Mouse (Mus musculus): ENCODE measurements around the gene Dpy19l2. TPM values are rescaled to one million over a fixed set of nuclear protein-coding genes. Genes with fewer than 3 reads are reported as not detected.
"Not testable (repeated sequence)": the region's sequence is repeated elsewhere in the genome, so short reads cannot be mapped to it uniquely, and the experiment has no call there.

The Dpy19l2 gene
- not detected in 2 replicates for polyA plus RNA-seq (2014; fragmentation: Nextera tagmentation; extraction: Ambion mirVana)

DNA sequence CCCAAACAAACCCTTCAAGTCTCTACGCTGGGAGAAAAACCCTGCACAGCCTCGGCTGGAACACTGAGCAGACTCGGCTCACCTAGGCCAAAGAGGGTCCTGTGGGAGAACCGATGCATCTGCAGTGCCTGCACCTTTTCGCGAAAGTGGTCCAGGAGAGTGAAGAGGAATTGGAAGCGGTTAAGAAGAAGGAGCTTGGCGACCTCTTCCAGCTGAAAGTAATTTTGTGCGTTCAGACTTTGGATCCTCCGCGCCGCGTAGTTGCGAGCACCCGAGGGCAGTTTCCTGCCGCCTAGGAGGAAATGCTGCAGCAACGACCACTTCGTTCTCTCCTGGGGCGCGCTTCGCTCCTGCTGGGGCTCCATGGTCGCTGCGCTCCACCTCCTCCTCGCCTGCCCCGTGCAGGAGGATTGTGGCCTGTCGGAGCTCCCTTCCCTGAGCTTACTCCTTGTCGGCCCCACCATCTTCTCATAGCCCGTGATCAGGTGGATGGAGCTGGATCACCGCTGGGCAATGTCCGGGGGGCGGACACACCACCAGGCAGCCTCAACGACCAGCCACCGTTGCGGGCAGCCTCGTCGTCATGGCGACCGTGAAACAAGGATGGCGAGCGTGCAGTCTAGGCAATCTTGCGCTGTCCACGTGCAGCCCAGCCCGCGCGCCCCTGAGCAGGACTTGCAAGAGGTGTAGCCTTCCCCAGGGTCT is at the start of gene Dpy19l2:
Gene Dpy19l2, minus strand, starts transcription at position 594 of the 705 bp plus-strand sequence.
- Histone ChIP-seq H3K4me3 (ENCODE audit: low read length) (peak within 1 kb of the TSS; percentile 45), H3K36me3 (ENCODE audit: control insufficient read depth, insufficient read depth, low read length) (no peaks in the 10 kb centered on the region), H3K27me3 (ENCODE audit: control insufficient read depth, insufficient read depth, low read length) (peaks cover 13% of the 10 kb centered on the region; the same call in 1 of the 2 replicates), H3K27ac (ENCODE audit: low read depth, low read length) (no peak within 1 kb of the TSS), H3K9ac (ENCODE audit: low read depth, low read length) (peak within 1 kb of the TSS; percentile 23; the same call in 1 of the 2 replicates), H3K4me1 (ENCODE audit: control insufficient read depth, insufficient read depth, low read length) (no peaks in the 10 kb centered on the region), H3K9me3 (ENCODE audit: control insufficient read depth, low read length) (no peaks in the 10 kb centered on the region), H3K4me2 (replicated peaks; ENCODE audit: low read depth, low read length) (peak within 1 kb of the TSS; percentile 91)
- peak; percentile 93 for ATAC-seq (ENCODE audit: low FRiP score, low TSS enrichment)
- WGBS: under 1% methylated on average over 45 of the region's 45 CpGs

- H3K27me3 ChIP-seq (ENCODE audit: control insufficient read depth, insufficient read depth, low read length): no peaks in the 10 kb centered on the region
- H3K4me2 ChIP-seq (replicated peaks; ENCODE audit: low read depth, low read length): no peak overlapping the region
- H3K9ac ChIP-seq (ENCODE audit: low read depth, low read length): no peak overlapping the region
- H3K9me3 ChIP-seq (ENCODE audit: control insufficient read depth, low read length): no peaks in the 10 kb centered on the region
- no peak overlapping the region for H3K4me3 ChIP-seq (ENCODE audit: low read length)
- no peaks in the 10 kb centered on the region for H3K4me1 ChIP-seq (ENCODE audit: control insufficient read depth, insufficient read depth, low read length)
- H3K36me3 ChIP-seq (ENCODE audit: control insufficient read depth, insufficient read depth, low read length): no peaks in the 10 kb centered on the region
- H3K27ac ChIP-seq (ENCODE audit: low read depth, low read length): no peak overlapping the region
- ATAC-seq (ENCODE audit: low FRiP score, low TSS enrichment): no peak
- WGBS: 94% methylated on average over 5 of the region's 5 CpGs
Measured at GRCm38 (mm10) chr9:24744958-24745357, 48.9 kb upstream of the Dpy19l2 start.

DNA sequence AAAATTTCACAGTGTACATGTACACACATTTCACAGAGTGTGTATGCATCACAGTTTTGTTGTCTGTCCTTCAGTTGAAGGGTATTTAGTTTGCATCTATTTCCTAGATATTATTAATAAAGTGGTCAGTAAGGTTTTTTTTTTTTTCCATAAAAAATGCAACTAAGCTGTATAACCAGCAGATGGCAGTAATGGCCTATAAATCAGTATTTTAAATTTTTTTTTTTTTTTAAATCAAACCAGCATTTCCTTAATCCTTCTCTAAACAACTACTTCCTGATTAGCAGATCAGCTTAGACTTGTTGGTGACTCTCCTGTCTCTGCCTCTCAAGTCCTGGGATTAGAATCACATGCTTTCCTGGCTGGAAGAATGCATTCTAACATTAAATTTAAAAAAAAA is 5.2 kb upstream of the Dpy19l2 start:
- no peaks in the 10 kb centered on the region for H3K36me3 ChIP-seq (ENCODE audit: control insufficient read depth, insufficient read depth, low read length)
- H3K4me3 ChIP-seq (ENCODE audit: low read length): no peak overlapping the region
- no peak overlapping the region for H3K27ac ChIP-seq (ENCODE audit: low read depth, low read length)
- H3K27me3 ChIP-seq (ENCODE audit: control insufficient read depth, insufficient read depth, low read length): peaks cover 5% of the 10 kb centered on the region; the same call in 1 of the 2 replicates
- ATAC-seq (ENCODE audit: low FRiP score, low TSS enrichment): no peak
- no peak overlapping the region for H3K9ac ChIP-seq (ENCODE audit: low read depth, low read length)
- no peaks in the 10 kb centered on the region for H3K4me1 ChIP-seq (ENCODE audit: control insufficient read depth, insufficient read depth, low read length)
- H3K4me2 ChIP-seq (replicated peaks; ENCODE audit: low read depth, low read length): no peak overlapping the region
- H3K9me3 ChIP-seq (ENCODE audit: control insufficient read depth, low read length): no peaks in the 10 kb centered on the region

GRCm38 (mm10) chr9:24696405-24696778 is 299 bp upstream of the Dpy19l2 start:
- ATAC-seq (ENCODE audit: low FRiP score, low TSS enrichment): no peak

GRCm38 (mm10) chr9:24637341-24637740 is 58.8 kb downstream of the Dpy19l2 start:
- not testable (repeated sequence) for H3K9me3 ChIP-seq (ENCODE audit: control insufficient read depth, low read length); H3K27ac ChIP-seq (ENCODE audit: low read depth, low read length); H3K9ac ChIP-seq (ENCODE audit: low read depth, low read length); H3K4me2 ChIP-seq (replicated peaks; ENCODE audit: low read depth, low read length); H3K4me3 ChIP-seq (ENCODE audit: low read length); H3K27me3 ChIP-seq (ENCODE audit: control insufficient read depth, insufficient read depth, low read length); ATAC-seq (ENCODE audit: low FRiP score, low TSS enrichment); H3K4me1 ChIP-seq (ENCODE audit: control insufficient read depth, insufficient read depth, low read length); H3K36me3 ChIP-seq (ENCODE audit: control insufficient read depth, insufficient read depth, low read length)
- 94% methylated on average over 2 of the region's 2 CpGs for WGBS

More at GRCm38 (mm10) chr9:24696405-24696778, 299 bp upstream of the Dpy19l2 start:
- H3K36me3 ChIP-seq (ENCODE audit: control insufficient read depth, insufficient read depth, low read length): no peaks in the 10 kb centered on the region
- 12% methylated on average over 9 of the region's 9 CpGs for WGBS
- H3K4me2 ChIP-seq (replicated peaks; ENCODE audit: low read depth, low read length): peak overlapping the region; percentile 91
- H3K9me3 ChIP-seq (ENCODE audit: control insufficient read depth, low read length): no peaks in the 10 kb centered on the region
- peak overlapping the region; percentile 45 for H3K4me3 ChIP-seq (ENCODE audit: low read length)
- H3K4me1 ChIP-seq (ENCODE audit: control insufficient read depth, insufficient read depth, low read length): no peaks in the 10 kb centered on the region
- no peak overlapping the region for H3K27ac ChIP-seq (ENCODE audit: low read depth, low read length)
- H3K9ac ChIP-seq (ENCODE audit: low read depth, low read length): no peak overlapping the region
- peaks cover 13% of the 10 kb centered on the region; the same call in 1 of the 2 replicates for H3K27me3 ChIP-seq (ENCODE audit: control insufficient read depth, insufficient read depth, low read length)

DNA sequence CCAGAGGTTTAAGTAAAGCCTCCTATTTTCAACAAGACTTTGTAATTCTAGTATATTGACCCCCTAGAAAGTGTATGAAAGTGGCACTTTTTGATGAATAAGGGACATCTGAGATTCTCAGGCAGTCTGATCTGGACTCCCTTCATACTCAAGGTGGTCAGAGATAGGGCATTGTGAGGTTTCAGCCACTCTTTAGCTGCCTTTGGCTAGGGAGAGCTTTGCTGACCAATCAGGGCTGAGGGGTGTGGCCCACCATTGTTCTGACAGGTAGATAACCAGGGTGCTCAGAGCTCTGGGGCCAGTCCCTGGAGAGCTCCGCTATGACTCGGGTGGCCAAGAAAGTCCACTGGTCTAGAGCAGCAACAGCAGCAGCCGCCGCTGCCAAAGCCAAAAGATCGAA is 71.2 kb downstream of the Dpy19l2 start, which contains the start of gene Cypt4:
Gene Cypt4, plus strand, starts transcription at position 301 of the 400 bp plus-strand sequence.
- H3K27me3 ChIP-seq (ENCODE audit: control insufficient read depth, insufficient read depth, low read length): no peaks in the 10 kb centered on the region
- H3K4me2 ChIP-seq (replicated peaks; ENCODE audit: low read depth, low read length): no peak within 1 kb of the TSS
- H3K9ac ChIP-seq (ENCODE audit: low read depth, low read length): no peak within 1 kb of the TSS
- H3K4me3 ChIP-seq (ENCODE audit: low read length): no peak within 1 kb of the TSS
- H3K4me1 ChIP-seq (ENCODE audit: control insufficient read depth, insufficient read depth, low read length): no peaks in the 10 kb centered on the region
- H3K27ac ChIP-seq (ENCODE audit: low read depth, low read length): no peak within 1 kb of the TSS
- no peaks in the 10 kb centered on the region for H3K36me3 ChIP-seq (ENCODE audit: control insufficient read depth, insufficient read depth, low read length)
- no peak for ATAC-seq (ENCODE audit: low FRiP score, low TSS enrichment)
- no peaks in the 10 kb centered on the region for H3K9me3 ChIP-seq (ENCODE audit: control insufficient read depth, low read length)
- 94% methylated on average over 5 of the region's 5 CpGs for WGBS

DNA sequence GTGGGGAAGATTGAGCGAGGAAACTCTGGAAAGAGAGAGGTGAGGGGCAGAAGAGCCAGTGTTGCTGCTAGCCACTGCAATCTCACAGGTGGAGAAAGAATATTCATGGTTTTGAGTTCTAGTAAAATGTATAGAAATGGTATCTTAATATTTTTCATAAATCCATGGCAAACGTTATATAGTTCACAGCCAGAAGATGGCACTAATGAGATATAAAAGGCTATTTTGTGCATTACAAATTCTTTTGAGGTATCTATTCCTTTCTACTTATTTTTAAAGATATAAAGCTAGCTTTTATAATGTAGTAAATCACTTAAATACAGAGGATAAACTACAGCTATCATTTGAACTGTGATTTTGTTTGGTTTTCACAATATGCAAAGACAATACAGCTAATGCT is 157.9 kb downstream of the Dpy19l2 start:
- no peak overlapping the region for H3K9ac ChIP-seq (ENCODE audit: low read depth, low read length)
- WGBS: 41% methylated on average over 2 of the region's 2 CpGs
- no peak for ATAC-seq (ENCODE audit: low FRiP score, low TSS enrichment)
- H3K4me3 ChIP-seq (ENCODE audit: low read length): no peak overlapping the region
- no peaks in the 10 kb centered on the region for H3K27me3 ChIP-seq (ENCODE audit: control insufficient read depth, insufficient read depth, low read length)
- no peaks in the 10 kb centered on the region for H3K9me3 ChIP-seq (ENCODE audit: control insufficient read depth, low read length)
- no peak overlapping the region for H3K27ac ChIP-seq (ENCODE audit: low read depth, low read length)
- no peak overlapping the region for H3K4me2 ChIP-seq (replicated peaks; ENCODE audit: low read depth, low read length)
- H3K36me3 ChIP-seq (ENCODE audit: control insufficient read depth, insufficient read depth, low read length): no peaks in the 10 kb centered on the region
- H3K4me1 ChIP-seq (ENCODE audit: control insufficient read depth, insufficient read depth, low read length): no peaks in the 10 kb centered on the region

DNA sequence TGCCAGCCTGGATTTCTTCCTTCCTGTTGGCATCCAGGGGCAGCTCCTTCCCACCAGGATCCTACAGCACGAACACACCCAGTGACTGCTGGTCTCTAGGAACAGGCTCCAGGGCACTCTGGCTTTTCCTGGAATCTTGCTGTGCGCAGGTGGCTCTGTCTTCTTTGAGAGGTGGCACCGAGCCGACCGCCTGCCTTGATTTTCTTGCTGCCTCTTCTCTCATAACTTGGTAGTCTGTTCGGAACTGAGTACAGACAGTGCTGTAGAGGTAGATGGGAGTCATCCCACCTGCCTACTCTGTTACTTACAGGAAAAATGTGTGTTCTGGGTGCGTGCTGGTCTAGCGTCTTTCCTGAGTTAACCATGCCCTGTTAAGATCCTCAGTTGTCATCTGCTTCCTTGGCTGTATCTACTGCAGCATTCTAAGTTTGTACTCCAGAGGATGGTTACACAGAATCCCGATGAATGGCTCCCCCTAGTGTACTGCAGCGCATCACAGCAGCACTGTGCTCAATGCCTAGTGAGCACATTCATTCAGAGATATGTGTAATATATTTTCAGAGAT is 179.4 kb downstream of the Dpy19l2 start:
- Histone ChIP-seq H3K27me3 (ENCODE audit: control insufficient read depth, insufficient read depth, low read length) (no peaks in the 10 kb centered on the region), H3K9ac (ENCODE audit: low read depth, low read length) (no peak overlapping the region), H3K4me1 (ENCODE audit: control insufficient read depth, insufficient read depth, low read length) (no peaks in the 10 kb centered on the region), H3K4me2 (replicated peaks; ENCODE audit: low read depth, low read length) (no peak overlapping the region), H3K4me3 (ENCODE audit: low read length) (no peak overlapping the region), H3K36me3 (ENCODE audit: control insufficient read depth, insufficient read depth, low read length) (no peaks in the 10 kb centered on the region), H3K27ac (ENCODE audit: low read depth, low read length) (no peak overlapping the region), H3K9me3 (ENCODE audit: control insufficient read depth, low read length) (no peaks in the 10 kb centered on the region)
- peak; percentile 75; the same call in 1 of the 2 replicates for ATAC-seq (ENCODE audit: low FRiP score, low TSS enrichment)
- 61% methylated on average over 10 of the region's 10 CpGs for WGBS

DNA sequence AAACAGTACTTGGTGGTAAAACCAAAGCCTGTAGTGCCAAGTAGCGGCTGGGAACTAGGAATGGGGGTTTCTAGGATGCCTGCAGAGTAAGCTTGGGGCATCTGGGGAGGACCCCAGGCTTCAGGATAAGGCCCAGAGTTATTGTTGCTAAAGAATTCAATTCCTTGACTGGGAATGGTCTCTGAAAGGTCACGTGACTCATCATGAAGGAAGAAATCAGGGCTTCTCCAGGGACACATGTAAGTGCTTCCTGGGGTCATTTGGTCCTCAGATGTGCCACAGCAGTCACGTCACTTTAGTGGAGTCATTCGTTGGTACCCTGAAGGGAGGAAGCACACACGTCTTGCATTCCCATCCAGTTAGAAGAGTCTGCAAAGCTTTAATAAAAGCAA is 182.0 kb downstream of the Dpy19l2 start:
- no peaks in the 10 kb centered on the region for H3K36me3 ChIP-seq (ENCODE audit: control insufficient read depth, insufficient read depth, low read length)
- no peak for ATAC-seq (ENCODE audit: low FRiP score, low TSS enrichment)
- no peaks in the 10 kb centered on the region for H3K27me3 ChIP-seq (ENCODE audit: control insufficient read depth, insufficient read depth, low read length)
- H3K4me2 ChIP-seq (replicated peaks; ENCODE audit: low read depth, low read length): no peak overlapping the region
- H3K4me1 ChIP-seq (ENCODE audit: control insufficient read depth, insufficient read depth, low read length): no peaks in the 10 kb centered on the region
- H3K4me3 ChIP-seq (ENCODE audit: low read length): no peak overlapping the region
- no peak overlapping the region for H3K27ac ChIP-seq (ENCODE audit: low read depth, low read length)
- H3K9ac ChIP-seq (ENCODE audit: low read depth, low read length): no peak overlapping the region
- WGBS: 65% methylated on average over 5 of the region's 5 CpGs
- H3K9me3 ChIP-seq (ENCODE audit: control insufficient read depth, low read length): no peaks in the 10 kb centered on the region
